Mouse (Mus musculus) liver, adult (tissue): ENCODE results near the gene Akt1s1.
A peak's percentile ranks its signal among the peaks of the same experiment; 100 is the strongest.

Experiments
- GATA4 ChIP-seq: IDR thresholded peaks from 2 replicates; pipeline ENCODE4 v1.6.1; 2014; ENCODE audit warnings: mild to moderate bottlenecking, low read length; ENCODE audit not compliant: insufficient replicate concordance

The Akt1s1 gene

DNA sequence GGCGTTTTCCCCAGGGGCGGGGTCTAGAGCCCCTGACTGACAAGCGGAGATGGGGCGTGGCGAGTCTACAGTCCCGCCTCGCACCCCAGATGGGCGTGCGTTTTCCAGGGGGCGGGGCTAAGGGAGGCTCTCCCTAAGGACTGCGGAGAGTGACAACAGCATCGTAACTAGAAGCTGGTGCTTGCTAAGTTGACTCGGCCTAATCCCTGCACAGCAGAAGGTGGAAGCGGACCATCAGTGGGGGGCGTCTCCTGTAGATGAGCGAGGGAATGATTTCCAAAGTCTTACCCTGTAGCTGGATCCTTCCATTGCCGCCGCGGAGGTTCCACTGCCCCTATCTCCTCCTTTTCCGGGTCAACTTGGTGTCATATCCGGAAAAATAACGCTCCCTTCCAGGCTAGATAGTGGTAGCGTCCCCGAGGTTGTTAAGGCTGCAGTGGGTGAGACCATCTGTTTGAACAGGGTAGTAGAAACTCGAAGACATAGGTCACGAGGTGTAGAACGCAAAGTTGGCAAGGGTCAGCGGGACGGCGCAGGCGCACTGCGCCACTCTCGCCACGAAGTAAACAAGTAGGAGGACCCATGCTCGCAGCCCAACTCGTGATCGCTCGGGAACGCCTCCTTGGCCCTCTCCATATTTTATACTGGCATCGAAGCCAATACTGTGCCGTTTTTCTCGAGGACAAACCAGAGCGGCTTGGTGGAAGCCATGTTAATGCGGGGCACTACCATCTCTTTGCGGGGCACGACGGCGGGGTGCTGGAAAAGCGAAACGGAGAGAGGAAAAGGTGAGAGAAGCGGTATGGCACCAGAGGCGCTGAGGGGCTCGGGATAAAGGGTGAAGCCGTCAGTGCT, at the start of gene Akt1s1, which contains the start of gene Tbc1d17:
Gene Akt1s1 (plus strand): TSS at position 431 of the 855 bp plus-strand sequence.
Gene Tbc1d17 (minus strand): TSS at position 519 of the 855 bp plus-strand sequence.
- peak; percentile 93; the same call in 1 of the 2 replicates for TF ChIP-seq GATA4

DNA sequence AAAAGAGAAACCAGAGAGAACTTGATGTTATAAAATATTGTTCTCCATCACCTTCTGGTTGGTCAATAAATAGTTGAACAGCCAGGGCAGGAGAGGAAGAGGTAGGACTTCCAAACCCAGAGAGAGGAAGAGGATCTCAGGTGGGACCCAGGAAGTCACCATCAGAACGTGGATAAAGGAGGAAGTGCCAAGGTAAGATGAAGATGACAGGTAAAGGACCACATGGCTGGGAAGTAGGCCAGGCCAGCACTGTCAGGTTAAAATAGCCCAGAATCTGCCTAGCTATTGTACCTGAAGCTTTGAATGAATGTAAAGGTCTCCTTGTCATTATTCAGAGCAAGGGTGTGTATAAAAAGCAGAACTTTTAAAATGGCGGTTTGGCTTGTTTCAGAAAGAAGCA, 39.9 kb upstream of the Akt1s1 start:
- no peak for TF ChIP-seq GATA4

DNA sequence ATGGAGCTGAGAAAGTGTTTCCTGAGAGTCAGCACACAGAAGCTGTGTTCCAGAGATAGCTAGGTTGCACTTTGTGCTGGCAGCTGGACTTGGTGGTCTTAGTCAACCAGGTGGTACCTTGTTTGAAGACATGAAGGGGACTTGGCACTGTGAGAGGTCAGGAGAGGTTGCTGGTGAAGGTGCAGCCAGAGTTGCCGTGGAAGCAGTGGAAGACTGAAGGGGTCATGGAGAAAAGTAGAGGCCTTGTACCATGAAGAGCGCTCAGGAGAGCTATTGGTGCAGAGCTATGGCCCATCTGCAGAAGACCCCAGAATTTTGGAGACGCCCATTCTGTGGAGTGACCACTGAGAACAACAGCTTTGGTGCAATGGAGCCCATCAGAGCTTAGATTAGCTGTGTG, 39.3 kb upstream of the Akt1s1 start:
- no peak for TF ChIP-seq GATA4

DNA sequence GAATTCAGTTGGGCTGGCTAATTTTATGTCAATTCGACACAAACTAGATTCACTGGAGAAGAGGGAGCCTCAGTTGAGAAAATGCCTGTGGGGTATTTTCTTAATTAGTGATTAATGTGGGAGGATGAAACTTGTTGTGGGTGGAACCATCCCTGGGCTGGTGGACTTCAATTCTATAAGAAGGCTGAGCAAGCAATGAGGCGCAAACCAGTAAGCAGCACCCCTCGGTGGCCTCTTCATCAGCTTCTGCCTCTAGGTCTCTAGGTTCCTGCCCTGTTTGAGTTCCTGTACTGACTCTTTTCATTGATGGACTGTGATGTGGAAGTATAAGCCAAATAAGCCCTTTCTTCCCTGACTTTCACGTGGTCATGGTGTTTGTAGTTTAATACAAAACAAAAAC, 38.4 kb upstream of the Akt1s1 start:
- TF ChIP-seq GATA4: no peak

DNA sequence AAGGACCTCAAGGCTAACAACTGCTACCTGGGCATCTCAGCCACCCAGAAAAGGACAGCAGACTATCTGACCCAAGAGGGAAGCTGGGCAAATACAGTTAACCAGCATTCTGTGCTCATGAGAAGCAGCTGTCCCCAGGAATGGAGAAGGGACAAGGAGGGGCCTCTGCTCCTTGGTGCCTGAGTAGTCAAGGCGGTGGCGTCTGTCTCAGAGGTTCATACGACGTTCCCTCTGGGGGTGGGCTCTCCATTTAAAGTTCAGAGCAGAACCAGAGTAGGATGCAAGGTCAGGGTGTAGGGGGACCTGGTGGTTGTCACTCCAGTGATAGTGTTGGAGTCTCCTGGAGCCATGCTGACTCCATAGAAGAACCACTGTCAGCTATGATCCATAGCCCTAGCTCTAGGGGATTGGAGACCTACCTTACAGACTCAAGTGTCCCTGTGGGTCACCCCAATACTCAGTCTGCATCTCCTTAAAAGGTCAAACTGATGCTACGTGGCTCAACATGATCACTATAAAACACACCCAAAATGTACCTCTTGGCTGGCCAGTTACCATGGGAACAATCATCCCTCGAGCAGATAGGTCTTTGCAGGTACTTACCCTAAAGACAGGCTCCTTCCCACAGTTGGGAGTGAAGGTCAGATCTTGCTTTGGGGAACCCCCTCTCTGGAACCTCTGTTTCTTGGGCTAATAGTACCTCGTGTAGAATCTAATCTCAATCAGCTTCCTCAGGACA, 37.8 kb upstream of the Akt1s1 start:
- TF ChIP-seq GATA4: no peak

DNA sequence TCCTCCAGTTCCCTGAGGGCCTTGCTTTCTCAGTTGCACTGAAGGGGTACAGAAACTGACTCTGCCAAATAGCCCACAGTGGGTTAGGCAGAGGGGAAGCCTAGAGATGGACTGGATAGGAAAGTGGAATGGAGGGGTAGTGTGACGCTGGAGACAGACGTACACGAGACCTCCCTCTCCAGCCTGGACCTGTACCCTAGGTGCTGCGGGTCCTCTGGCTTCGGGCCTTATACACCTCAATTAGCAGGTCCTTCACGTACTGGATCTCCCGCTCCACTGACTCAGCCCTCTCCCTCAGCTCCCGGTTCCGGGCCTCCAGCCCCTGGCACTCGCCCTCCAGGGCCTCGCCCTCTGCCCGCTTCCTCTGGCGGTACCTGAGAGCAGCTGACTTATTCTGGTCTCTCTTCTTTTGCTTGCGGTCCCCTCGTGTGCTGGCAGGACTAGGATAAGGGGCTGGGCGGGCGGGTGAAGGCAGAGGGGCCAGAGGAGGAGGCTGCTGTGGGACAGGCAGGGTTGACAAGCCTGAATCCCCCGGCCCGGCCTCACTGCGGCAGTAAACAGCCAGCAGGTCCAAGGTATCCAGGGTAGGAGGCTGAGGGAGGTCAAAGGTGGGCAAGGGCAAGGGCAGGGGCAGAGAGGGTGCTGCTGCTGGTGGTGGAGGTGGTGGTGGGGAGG, 36.0 kb upstream of the Akt1s1 start:
- no peak for TF ChIP-seq GATA4

DNA sequence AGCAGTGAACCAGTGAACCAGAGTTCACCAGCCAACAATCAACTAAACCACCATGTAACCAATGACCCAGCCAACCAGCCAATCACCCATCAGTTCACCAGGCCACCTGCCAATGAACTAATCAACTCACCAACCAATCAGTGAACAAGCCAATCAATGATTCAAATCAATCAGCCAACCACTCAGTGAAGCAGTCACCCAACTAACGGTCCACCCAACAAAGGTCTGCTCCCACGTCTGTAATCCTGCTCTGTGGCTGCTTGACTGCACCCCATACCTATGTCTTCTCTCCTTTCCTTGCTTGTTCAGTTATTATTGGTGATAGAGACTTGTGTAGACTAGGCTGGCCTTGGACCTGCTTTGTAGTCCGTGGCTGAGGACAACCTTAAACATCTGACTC, 34.8 kb upstream of the Akt1s1 start:
- TF ChIP-seq GATA4: no peak

DNA sequence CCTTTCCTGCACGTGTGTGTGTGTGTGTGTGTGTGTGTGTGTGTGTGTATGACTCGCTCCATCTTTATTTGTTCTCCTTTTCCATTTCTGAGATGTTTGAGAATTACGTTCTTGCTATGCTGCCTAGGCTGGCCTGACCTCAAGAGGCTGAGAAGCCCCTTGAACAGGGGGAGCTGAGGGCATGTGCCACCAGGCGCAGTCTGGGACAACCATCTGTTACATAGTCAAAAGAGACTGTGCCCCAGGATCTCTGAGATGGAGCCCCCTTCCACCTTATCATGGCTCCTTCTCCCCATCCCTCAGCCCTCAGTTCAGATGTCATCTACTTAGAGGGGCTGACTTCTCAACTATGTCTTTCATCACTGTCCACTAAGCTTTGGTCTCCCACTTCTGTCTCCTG, 34.4 kb upstream of the Akt1s1 start:
- no peak for TF ChIP-seq GATA4

DNA sequence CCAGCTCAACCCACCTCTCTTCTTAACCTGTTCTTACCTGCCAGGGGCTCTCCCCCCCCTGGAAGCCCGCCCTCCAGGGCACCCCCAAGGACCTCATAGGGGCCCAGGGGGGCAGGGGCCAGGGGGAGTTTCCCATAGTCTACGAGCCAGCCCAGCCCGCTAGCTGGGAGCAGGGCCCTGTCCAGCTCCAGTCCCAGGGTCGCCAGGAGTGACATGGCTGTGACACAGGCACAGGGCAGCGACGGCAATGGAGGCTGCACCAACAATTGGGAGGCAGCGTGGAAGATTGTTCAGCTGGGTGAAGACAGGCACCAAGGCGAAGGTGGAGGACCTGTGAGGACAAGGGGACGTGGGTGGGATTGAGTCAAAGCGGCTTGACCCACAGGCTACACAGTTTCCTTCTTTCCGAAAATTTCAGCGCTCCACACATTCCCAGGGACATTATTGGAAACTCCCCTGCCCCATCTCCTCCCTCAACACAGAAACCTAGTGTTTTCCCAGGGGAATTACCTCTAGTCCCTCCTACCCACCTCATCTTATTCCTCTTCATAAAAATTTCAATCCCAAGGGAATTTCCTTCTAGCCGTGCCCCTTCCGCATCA, 33.7 kb upstream of the Akt1s1 start:
- TF ChIP-seq GATA4: no peak

DNA sequence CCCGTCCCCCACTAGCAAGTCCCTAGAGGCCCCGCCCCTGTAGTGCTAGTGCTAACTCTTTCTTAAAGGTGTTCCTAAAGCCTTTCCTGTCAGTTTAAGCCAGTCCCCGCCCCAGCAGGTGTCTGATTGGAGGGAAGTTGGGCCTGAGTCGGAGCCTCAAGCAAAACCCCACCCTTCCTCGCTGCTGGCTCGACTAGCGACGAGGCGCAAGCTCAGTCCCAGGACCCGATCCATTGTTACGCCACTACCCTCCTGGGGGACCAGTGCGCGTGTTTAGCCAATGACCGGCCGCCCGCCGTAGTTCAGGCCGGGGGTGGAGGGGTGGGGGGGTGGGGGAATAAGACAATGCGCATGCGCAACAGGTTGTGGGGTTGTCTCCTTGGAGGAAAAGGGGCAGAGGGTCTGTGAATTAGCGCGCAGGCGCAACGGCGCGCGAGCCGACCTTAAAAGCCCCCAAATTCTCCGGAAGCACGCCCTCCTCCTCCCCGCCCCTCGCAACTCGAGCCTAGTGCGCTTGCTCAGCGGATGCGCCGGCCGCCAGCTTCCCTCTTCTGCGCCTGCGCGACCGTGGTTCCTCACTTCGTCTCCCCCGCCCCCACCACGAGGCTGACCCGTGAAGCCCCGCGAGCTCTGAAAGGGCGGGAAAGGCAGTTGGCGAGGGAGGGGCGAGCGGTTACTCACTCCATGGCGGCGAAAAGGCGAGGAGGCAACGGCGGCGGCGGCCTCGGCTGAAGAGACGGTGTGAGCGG, 32.9 kb upstream of the Akt1s1 start, which contains the start of the genes Nup62 and Il4i1:
Gene Nup62 (plus strand): TSS at position 368 of the 749 bp plus-strand sequence.
Gene Il4i1 (plus strand): TSS at position 667 of the 749 bp plus-strand sequence.
- TF ChIP-seq GATA4: no peak

DNA sequence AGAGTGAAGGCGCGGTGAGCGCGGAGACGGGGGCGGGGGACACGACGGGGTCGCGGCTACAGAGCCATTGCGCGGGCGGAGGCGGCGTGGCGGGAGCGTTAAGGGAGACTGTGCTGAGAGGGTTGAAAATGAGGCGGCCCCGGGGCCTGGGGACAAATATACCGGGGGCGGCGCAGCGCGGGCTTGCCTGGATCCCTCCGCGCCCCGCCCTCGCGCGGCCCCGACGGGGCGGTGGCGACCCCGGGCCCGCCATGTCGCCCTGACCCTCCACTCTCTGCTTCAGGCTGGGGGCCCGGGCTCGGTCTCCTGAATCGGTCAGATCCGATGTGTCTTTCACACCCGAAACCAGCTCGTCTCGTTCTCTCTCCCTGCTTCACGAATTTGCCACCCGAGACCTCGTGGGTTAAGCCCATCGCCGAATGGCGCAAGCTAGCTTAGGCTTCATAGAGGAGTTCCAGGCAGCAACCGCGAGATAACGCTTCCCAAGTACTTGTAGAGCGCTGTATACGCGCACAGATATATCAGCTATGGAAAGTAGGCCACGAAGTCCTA, 32.2 kb upstream of the Akt1s1 start, which contains the start of gene Atf5:
Gene Atf5 (minus strand): TSS at position 189 of the 552 bp plus-strand sequence.
- no peak for TF ChIP-seq GATA4

DNA sequence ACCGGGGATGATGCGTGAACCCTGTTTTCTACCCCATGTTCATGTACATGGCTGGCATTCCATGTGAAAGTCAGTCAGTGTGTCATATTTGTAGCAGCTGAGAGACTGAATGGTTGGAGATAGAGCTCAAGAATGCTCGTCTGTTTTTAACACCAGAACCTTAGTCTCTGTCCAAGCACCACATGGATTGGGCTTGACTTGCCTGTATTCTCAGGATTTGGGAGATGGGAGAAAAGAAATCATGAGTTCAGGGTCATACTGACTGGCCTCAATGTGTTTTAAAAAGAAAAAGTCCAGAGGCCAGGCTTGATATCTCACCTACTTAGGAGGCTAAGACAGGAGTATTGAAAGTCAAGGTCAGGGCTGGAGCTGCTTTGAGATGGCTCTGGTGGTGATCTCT, 31.4 kb upstream of the Akt1s1 start:
- TF ChIP-seq GATA4: no peak

DNA sequence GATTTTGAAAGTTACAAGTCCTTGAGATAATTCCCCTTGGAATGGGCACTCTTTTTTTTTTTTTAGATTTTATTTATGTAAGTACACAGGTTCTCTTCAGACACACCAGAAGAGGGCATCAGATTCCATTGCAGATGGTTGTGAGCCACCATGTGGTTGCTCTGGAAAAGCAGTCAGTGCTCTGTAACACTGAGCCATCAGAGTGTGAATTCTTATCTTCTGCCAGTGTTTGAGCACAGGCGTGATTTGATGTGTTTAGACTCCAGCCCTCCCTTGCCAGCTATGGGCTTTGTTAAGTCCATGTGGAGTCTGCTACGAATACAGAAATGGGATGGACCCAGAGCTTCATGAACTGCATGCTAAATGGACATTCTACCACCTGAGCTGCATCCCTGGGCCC, 30.6 kb upstream of the Akt1s1 start:
- TF ChIP-seq GATA4: no peak

DNA sequence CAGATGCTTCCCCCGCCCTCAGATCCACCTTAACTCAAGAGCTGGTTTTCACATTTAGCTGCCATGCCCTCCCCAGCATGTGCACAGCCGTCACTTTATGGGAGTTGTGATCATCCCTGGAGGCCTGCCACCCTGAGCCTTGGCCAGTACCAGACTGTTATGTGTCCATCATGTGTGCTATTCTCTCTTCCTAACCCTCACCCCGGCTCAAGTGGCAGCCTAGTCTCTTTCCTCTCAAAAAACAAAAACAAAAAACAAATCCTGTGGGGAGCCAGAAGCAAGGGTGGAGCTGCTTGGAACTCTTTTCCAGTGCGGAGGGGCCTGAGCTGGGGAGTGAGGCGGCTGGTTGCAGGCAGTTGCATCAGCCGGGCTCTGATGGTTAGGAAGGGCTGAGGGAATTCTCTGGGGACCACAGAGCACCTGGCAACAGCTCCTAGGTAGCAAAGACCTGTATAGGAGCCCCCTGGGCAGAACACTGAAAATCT, 30.0 kb upstream of the Akt1s1 start:
- TF ChIP-seq GATA4: no peak
